Mouse (Mus musculus): ENCODE measurements around the gene Vmn1r67. TPM values are rescaled to one million over a fixed set of nuclear protein-coding genes. Genes with fewer than 3 reads are reported as not detected.

The Vmn1r67 gene
- not detected in 4 replicates for total RNA-seq (2023; ENCODE audit: inconsistent age)

GRCm38 (mm10) chr7:10443031-10443430 lies at the start of gene Vmn1r67:
Gene Vmn1r67, plus strand, starts transcription at chr7:10443331.

GRCm38 (mm10) chr7:10494786-10495521 lies 51.8 kb downstream of the Vmn1r67 start, which contains the start of gene Zik1:
Gene Zik1, minus strand, starts transcription at chr7:10495394.

Other genes starting within 250 kb of the Vmn1r67 start
- gene Vmn1r66, start 165.3 kb upstream of the Vmn1r67 start, total RNA-seq (2023; ENCODE audit: inconsistent age), result not detected in 4 replicates
- gene Zik1, start 52.1 kb downstream of the Vmn1r67 start, total RNA-seq (2023; ENCODE audit: inconsistent age), result 0.70 to 1.3 TPM (median 0.87 TPM) in 4 replicates
- not detected in 4 replicates for gene Vmn1r68, start 115.2 kb downstream of the Vmn1r67 start, total RNA-seq (2023; ENCODE audit: inconsistent age)
- gene Vmn1r69, start 170.3 kb downstream of the Vmn1r67 start, total RNA-seq (2023; ENCODE audit: inconsistent age), result not detected in 4 replicates
- not detected in 4 replicates for gene Vmn1r70, start 188.2 kb downstream of the Vmn1r67 start, total RNA-seq (2023; ENCODE audit: inconsistent age)
- not detected in 4 replicates for gene Nlrp4b, start 244.5 kb downstream of the Vmn1r67 start, total RNA-seq (2023; ENCODE audit: inconsistent age)